Mouse (Mus musculus): ENCODE results near the gene Sorcs1. TPM values are rescaled to one million over a fixed set of nuclear protein-coding genes. Genes with fewer than 3 reads are reported as not detected.

Gene Sorcs1
- polyA plus RNA-seq, 1 experiment from 2014 or later, result 14.4 TPM

DNA sequence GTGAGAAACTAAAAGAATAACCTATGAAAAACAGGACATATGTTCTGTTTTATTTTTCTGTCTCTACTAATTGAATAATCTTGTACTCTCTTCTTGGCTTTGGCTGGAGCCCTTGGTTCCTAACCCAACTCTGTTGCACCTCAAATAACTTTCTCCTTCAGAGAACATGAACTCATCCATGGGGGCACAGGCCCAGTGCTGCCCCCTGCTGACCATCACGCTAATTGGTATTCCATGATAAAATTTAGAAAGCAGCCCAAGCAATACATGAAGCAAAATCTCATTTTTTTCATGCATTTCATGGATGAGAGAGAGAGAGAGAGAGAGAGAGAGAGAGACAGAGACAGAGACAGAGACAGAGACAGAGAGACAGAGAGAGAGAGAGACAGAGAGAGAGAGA, 255.5 kb downstream of the Sorcs1 start:
- H3K27ac ChIP-seq (replicated peaks; ENCODE audit: low read depth, low read length), result no peak overlapping the region
- no peaks in the 10 kb centered on the region for H3K9me3 ChIP-seq (ENCODE audit: control insufficient read depth, low read length)
- no peak overlapping the region for H3K9ac ChIP-seq (replicated peaks; ENCODE audit: low read length)
- H3K4me1 ChIP-seq (ENCODE audit: control insufficient read depth, insufficient read depth, low read length), result peaks cover 9% of the 10 kb centered on the region; the same call in 1 of the 2 replicates
- 78% methylated on average over 1 of the region's 1 CpGs for WGBS
- H3K36me3 ChIP-seq (ENCODE audit: control insufficient read depth, insufficient read depth, low read length), result no peaks in the 10 kb centered on the region
- no peaks in the 10 kb centered on the region for H3K27me3 ChIP-seq (ENCODE audit: control insufficient read depth, insufficient read depth, low read length)
- ATAC-seq (ENCODE audit: low FRiP score, low TSS enrichment), result no peak
- H3K4me2 ChIP-seq (ENCODE audit: low read length), result no peak overlapping the region
- DNase-seq, result no peak
- no peak overlapping the region for H3K4me3 ChIP-seq (replicated peaks; ENCODE audit: low read depth, low read length)

DNA sequence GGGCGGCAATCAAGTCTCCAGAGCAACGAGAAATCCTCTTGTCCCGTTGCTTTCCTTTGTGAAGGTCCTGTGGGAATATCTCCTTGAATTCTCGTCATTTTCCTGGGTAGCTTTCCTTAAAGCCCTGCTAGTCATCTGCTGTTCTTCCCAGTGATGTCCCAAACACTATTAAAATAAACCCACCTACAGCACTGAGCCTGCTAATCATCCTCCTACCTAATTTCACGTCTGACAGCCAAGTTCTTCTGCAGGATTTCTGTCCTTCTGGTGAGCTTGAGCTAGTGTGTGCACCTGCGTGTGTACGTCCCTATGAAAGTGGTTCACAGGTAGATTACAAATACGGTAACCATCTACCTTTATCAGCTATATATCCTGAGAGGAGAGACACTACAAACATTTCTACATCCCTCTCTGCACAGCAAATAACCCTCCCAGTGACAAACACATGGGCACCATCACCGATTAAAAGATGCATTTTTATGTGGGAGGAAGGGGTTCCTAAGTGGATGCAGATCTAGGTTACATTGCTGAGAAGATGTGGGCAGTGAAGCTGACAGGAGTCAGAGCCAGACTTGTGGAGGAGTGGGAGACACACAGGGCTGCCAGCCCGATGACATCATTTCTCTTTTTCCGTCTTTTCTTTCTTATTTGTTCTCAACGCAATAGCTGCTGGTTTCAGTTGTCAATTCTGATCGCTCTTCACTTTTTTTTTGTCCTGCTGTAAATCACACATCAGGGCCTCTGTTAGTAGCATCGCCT, 259.3 kb downstream of the Sorcs1 start:
- Histone ChIP-seq H3K4me3 (replicated peaks; ENCODE audit: low read depth, low read length) (no peak overlapping the region), H3K36me3 (ENCODE audit: control insufficient read depth, insufficient read depth, low read length) (no peaks in the 10 kb centered on the region), H3K27me3 (ENCODE audit: control insufficient read depth, insufficient read depth, low read length) (no peaks in the 10 kb centered on the region), H3K4me2 (ENCODE audit: low read length) (no peak overlapping the region), H3K9me3 (ENCODE audit: control insufficient read depth, low read length) (no peaks in the 10 kb centered on the region), H3K9ac (replicated peaks; ENCODE audit: low read length) (no peak overlapping the region), H3K27ac (replicated peaks; ENCODE audit: low read depth, low read length) (no peak overlapping the region), H3K4me1 (ENCODE audit: control insufficient read depth, insufficient read depth, low read length) (peaks cover 9% of the 10 kb centered on the region; the same call in 1 of the 2 replicates)
- ATAC-seq (ENCODE audit: low FRiP score, low TSS enrichment) (no peak), DNase-seq (peak; percentile 15)
- 46% methylated on average over 14 of the region's 14 CpGs for WGBS

DNA sequence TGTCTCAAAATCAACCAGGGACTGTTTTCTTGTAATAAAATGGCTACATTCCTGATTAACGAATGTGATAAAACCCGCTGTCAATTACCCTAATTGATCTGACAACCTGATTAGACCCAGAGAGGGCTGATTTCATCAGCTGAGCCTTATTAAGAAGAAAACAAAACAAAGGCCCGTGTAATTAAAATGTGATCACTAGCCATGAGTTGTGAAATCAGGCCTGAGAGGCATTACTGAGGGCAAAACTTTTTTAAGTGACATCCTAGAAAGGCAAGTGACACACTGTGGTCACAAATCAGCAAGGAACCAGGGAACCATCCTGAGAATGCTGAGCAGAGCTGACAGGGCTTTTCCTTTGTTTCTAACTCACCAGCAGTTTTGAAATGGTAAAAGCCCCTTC, 267.9 kb downstream of the Sorcs1 start:
- Histone ChIP-seq H3K27me3 (ENCODE audit: control insufficient read depth, insufficient read depth, low read length) (no peaks in the 10 kb centered on the region), H3K27ac (replicated peaks; ENCODE audit: low read depth, low read length) (no peak overlapping the region), H3K9me3 (ENCODE audit: control insufficient read depth, low read length) (no peaks in the 10 kb centered on the region), H3K36me3 (ENCODE audit: control insufficient read depth, insufficient read depth, low read length) (no peaks in the 10 kb centered on the region), H3K4me1 (ENCODE audit: control insufficient read depth, insufficient read depth, low read length) (no peaks in the 10 kb centered on the region), H3K4me2 (ENCODE audit: low read length) (no peak overlapping the region), H3K9ac (replicated peaks; ENCODE audit: low read length) (no peak overlapping the region), H3K4me3 (replicated peaks; ENCODE audit: low read depth, low read length) (no peak overlapping the region)
- DNase-seq, result no peak
- WGBS, result 83% methylated on average over 3 of the region's 3 CpGs
- no peak for ATAC-seq (ENCODE audit: low FRiP score, low TSS enrichment)

DNA sequence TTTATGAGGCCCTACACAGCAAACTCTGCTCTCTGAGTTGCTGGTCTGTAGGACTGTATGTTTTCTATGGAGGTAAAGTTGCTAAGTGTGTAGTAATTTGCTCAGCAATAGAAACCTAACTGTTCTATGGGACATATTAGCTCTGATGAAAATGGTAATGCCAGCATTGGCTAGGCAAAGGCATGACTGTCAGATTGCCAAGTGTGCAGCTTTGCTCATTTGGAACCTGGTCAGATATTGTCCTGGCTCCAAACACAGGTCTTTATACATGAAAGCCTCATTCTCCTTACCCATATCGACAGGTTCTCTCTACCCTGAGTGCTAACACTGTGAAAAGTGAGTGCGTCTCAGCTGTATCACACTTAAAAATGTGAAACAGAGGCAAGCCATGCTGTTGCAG, 280.1 kb downstream of the Sorcs1 start:
- no peaks in the 10 kb centered on the region for H3K36me3 ChIP-seq (ENCODE audit: control insufficient read depth, insufficient read depth, low read length)
- H3K4me1 ChIP-seq (ENCODE audit: control insufficient read depth, insufficient read depth, low read length), result no peaks in the 10 kb centered on the region
- no peak overlapping the region for H3K9ac ChIP-seq (replicated peaks; ENCODE audit: low read length)
- no peak overlapping the region for H3K4me2 ChIP-seq (ENCODE audit: low read length)
- H3K27me3 ChIP-seq (ENCODE audit: control insufficient read depth, insufficient read depth, low read length), result no peaks in the 10 kb centered on the region
- ATAC-seq (ENCODE audit: low FRiP score, low TSS enrichment) (no peak), DNase-seq (no peak)
- 92% methylated on average over 2 of the region's 2 CpGs for WGBS
- H3K27ac ChIP-seq (replicated peaks; ENCODE audit: low read depth, low read length), result no peak overlapping the region
- H3K4me3 ChIP-seq (replicated peaks; ENCODE audit: low read depth, low read length), result no peak overlapping the region
- no peaks in the 10 kb centered on the region for H3K9me3 ChIP-seq (ENCODE audit: control insufficient read depth, low read length)

DNA sequence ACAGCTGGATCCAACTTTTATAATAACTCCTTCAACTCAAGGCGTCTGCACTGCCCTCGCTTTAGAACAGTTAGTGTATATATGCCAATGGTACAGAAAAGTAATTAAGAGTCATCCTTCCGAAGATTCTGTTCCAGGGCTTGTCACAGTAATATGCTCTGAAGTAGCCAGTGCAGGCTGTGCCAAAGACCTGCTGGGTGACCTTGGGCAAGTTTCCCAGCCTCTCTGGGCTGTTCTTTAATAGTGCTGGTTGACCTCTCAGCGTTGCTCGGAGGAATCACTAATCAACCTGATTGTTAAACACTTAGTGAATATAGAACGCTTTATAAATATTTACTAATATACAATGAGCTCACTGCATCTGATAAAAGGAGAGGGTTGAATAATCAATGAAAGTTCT, 282.7 kb downstream of the Sorcs1 start:
- DNase-seq, result no peak
- WGBS, result 89% methylated on average over 6 of the region's 6 CpGs
- H3K4me1 ChIP-seq (ENCODE audit: control insufficient read depth, insufficient read depth, low read length), result no peaks in the 10 kb centered on the region
- H3K4me2 ChIP-seq (ENCODE audit: low read length), result no peak overlapping the region
- H3K27ac ChIP-seq (replicated peaks; ENCODE audit: low read depth, low read length), result no peak overlapping the region
- no peak overlapping the region for H3K9ac ChIP-seq (replicated peaks; ENCODE audit: low read length)
- H3K36me3 ChIP-seq (ENCODE audit: control insufficient read depth, insufficient read depth, low read length), result no peaks in the 10 kb centered on the region
- no peaks in the 10 kb centered on the region for H3K9me3 ChIP-seq (ENCODE audit: control insufficient read depth, low read length)
- H3K27me3 ChIP-seq (ENCODE audit: control insufficient read depth, insufficient read depth, low read length), result no peaks in the 10 kb centered on the region
- no peak for ATAC-seq (ENCODE audit: low FRiP score, low TSS enrichment)
- no peak overlapping the region for H3K4me3 ChIP-seq (replicated peaks; ENCODE audit: low read depth, low read length)

DNA sequence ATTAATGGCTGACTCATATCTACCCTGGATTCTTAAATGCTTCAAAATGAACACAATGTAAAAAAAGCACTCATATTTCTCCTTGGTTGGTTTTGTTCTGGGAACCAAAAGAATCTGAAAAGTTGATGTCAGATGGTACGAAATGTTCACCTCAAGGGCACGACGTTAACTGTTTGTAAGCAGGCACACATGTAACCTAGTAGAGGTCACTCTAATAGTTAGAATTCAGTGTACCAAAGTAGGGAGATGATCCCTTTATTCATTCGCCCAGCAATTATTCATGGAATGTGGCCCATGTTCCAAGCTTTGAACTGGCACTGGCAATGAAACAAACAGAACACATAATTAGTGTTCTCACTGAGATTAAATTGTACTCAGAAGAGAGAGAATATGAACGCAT, 284.3 kb downstream of the Sorcs1 start:
- Histone ChIP-seq H3K9ac (replicated peaks; ENCODE audit: low read length) (no peak overlapping the region), H3K36me3 (ENCODE audit: control insufficient read depth, insufficient read depth, low read length) (no peaks in the 10 kb centered on the region), H3K9me3 (ENCODE audit: control insufficient read depth, low read length) (no peaks in the 10 kb centered on the region), H3K4me3 (replicated peaks; ENCODE audit: low read depth, low read length) (no peak overlapping the region), H3K27me3 (ENCODE audit: control insufficient read depth, insufficient read depth, low read length) (no peaks in the 10 kb centered on the region), H3K27ac (replicated peaks; ENCODE audit: low read depth, low read length) (no peak overlapping the region), H3K4me2 (ENCODE audit: low read length) (no peak overlapping the region), H3K4me1 (ENCODE audit: control insufficient read depth, insufficient read depth, low read length) (no peaks in the 10 kb centered on the region)
- no peak for DNase-seq
- no peak for ATAC-seq (ENCODE audit: low FRiP score, low TSS enrichment)
- 85% methylated on average over 5 of the region's 5 CpGs for WGBS

DNA sequence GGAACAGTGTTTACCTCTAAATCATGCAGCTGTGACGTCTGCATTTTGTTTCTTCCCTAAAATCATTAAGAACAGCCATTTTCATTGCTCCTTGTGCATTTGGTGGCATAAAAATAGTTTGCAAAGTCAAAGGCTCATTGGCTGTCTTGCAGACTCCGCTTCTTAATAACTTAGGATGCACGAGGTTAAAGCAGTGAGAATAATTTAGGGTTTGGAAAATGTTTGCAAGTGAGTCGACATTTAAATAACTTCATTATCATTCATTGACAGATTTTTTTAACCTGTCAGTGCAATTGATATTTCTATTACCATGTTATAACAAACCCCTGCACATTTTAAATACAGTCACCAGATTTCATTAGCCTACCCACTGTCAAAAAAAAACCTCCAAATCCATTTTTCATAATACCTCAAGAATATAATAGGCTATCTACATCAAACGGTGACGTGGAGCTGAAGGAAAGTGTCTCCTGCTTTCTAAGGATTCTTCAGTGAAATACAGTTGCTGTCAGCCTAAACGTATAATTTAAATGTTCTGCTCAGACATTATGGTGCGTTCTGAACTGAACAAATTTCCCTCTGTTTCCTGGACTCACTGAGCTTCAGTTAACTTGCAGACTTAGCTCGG, 288.4 kb downstream of the Sorcs1 start:
- ATAC-seq (ENCODE audit: low FRiP score, low TSS enrichment) (no peak), DNase-seq (peak; percentile 35)
- no peak overlapping the region for H3K27ac ChIP-seq (replicated peaks; ENCODE audit: low read depth, low read length)
- no peaks in the 10 kb centered on the region for H3K36me3 ChIP-seq (ENCODE audit: control insufficient read depth, insufficient read depth, low read length)
- peaks cover 5% of the 10 kb centered on the region for H3K9me3 ChIP-seq (ENCODE audit: control insufficient read depth, low read length)
- WGBS, result 76% methylated on average over 9 of the region's 9 CpGs
- H3K4me3 ChIP-seq (replicated peaks; ENCODE audit: low read depth, low read length), result no peak overlapping the region
- H3K4me1 ChIP-seq (ENCODE audit: control insufficient read depth, insufficient read depth, low read length), result no peaks in the 10 kb centered on the region
- no peak overlapping the region for H3K4me2 ChIP-seq (ENCODE audit: low read length)
- H3K9ac ChIP-seq (replicated peaks; ENCODE audit: low read length), result no peak overlapping the region
- no peaks in the 10 kb centered on the region for H3K27me3 ChIP-seq (ENCODE audit: control insufficient read depth, insufficient read depth, low read length)

DNA sequence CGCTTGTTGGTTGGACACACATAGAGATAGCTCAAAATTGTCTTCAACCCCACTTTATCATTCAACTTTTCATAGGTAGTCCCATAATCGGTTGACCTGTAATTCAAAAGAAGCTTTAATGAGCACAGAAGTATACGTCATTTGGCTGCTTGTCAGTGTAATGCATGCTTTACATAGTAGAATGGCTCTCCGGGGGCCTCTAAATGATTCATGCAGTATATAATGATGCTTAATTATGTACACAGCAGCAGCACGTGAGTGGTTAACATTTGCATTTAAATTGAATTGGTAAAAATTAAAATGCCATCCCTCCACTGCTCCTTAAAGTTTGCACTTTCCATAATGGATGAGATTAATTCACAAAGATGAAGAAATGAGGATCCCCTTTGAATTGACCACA, 299.5 kb downstream of the Sorcs1 start:
- no peak for ATAC-seq (ENCODE audit: low FRiP score, low TSS enrichment)

DNA sequence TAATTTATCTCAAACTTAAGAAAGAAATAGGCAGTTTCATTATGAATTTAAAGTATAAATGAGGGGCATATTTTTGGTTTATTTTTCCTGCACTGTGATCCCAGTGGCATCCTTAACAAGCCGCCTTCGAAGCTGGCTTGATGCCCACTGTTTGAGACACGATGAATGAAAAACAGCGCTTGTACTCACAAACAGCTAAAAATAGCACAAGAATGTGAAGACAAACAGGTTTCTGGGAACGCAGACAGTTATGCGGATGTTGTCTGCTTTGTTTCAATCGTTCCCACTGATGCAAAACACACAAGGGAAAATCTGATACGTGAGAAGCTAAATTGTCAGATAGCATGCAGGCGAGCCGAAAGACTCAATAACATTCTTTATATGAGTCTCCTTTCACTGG, 303.7 kb downstream of the Sorcs1 start:
- WGBS, result 68% methylated on average over 10 of the region's 10 CpGs
- Histone ChIP-seq H3K9me3 (ENCODE audit: control insufficient read depth, low read length) (no peaks in the 10 kb centered on the region), H3K27me3 (ENCODE audit: control insufficient read depth, insufficient read depth, low read length) (no peaks in the 10 kb centered on the region), H3K27ac (replicated peaks; ENCODE audit: low read depth, low read length) (no peak overlapping the region), H3K4me2 (ENCODE audit: low read length) (peak overlapping the region; percentile 21; the same call in 1 of the 2 replicates), H3K4me3 (replicated peaks; ENCODE audit: low read depth, low read length) (no peak overlapping the region), H3K4me1 (ENCODE audit: control insufficient read depth, insufficient read depth, low read length) (peaks cover 5% of the 10 kb centered on the region; the same call in 1 of the 2 replicates), H3K36me3 (ENCODE audit: control insufficient read depth, insufficient read depth, low read length) (no peaks in the 10 kb centered on the region), H3K9ac (replicated peaks; ENCODE audit: low read length) (no peak overlapping the region)
- ATAC-seq (ENCODE audit: low FRiP score, low TSS enrichment) (no peak), DNase-seq (peak; percentile 68)

More for the DNA sequence above, 299.5 kb downstream of the Sorcs1 start:
- Histone ChIP-seq H3K4me2 (ENCODE audit: low read length) (no peak overlapping the region), H3K27ac (replicated peaks; ENCODE audit: low read depth, low read length) (no peak overlapping the region), H3K4me1 (ENCODE audit: control insufficient read depth, insufficient read depth, low read length) (peaks cover 5% of the 10 kb centered on the region; the same call in 1 of the 2 replicates), H3K9ac (replicated peaks; ENCODE audit: low read length) (no peak overlapping the region), H3K4me3 (replicated peaks; ENCODE audit: low read depth, low read length) (no peak overlapping the region), H3K36me3 (ENCODE audit: control insufficient read depth, insufficient read depth, low read length) (no peaks in the 10 kb centered on the region), H3K27me3 (ENCODE audit: control insufficient read depth, insufficient read depth, low read length) (no peaks in the 10 kb centered on the region), H3K9me3 (ENCODE audit: control insufficient read depth, low read length) (no peaks in the 10 kb centered on the region)
- 65% methylated on average over 5 of the region's 5 CpGs for WGBS
- DNase-seq, result peak; percentile 40

All from midbrain, embryonic 14.5 days (tissue).